17 mouse cellular contexts compared by ENCODE assay signal in genomic region chr4:106789705-106790104, GRCm38 (mm10). TPM values are rescaled to one million over a fixed set of nuclear protein-coding genes. Genes with fewer than 3 reads are reported as not detected.
A peak's percentile ranks its signal among the peaks of the same experiment; 100 is the strongest.
DNase-seq lines count a peak whose midpoint lies in the region; ATAC-seq and TF ChIP-seq lines count a peak whose summit lies in the region.
"Had no signal": no experiment of that assay in that cellular context is flagged by ENCODE, and none has a peak within 500 bp of the region (broad histone marks: within the 10 kb centered on the region; RNA-seq: fewer than 3 reads in every experiment).

No protein-coding gene starts in this region.

- no peaks in the 10 kb centered on the region for H3K9me3 ChIP-seq in forebrain, postnatal 0 days (ENCODE audit: low read length)
- H3K9me3 ChIP-seq in forebrain, embryonic 11.5 days (ENCODE audit: control insufficient read depth, low read length): no peaks in the 10 kb centered on the region
- H3K9me3 ChIP-seq in limb, embryonic 10.5 days (replicated peaks): no peaks in the 10 kb centered on the region

- no peak overlapping the region for H3K9ac ChIP-seq in forebrain, postnatal 0 days
- no peak overlapping the region for H3K9ac ChIP-seq in forebrain, embryonic 11.5 days (ENCODE audit: low read length)

- DNase-seq in forebrain, postnatal 0 days: peak; percentile 47
- DNase-seq in forebrain, embryonic 11.5 days (ENCODE audit: low spot score): no peak
- peak; percentile 52 for DNase-seq in layer of hippocampus, adult 9-11 months
- no peak for DNase-seq in layer of hippocampus, adult 9-10 months (ENCODE audit: low spot score)
- peak; percentile 36 for DNase-seq in Muller cell, postnatal 12 days (ENCODE audit: inconsistent ontology term)
- DNase-seq in limb, embryonic 10.5 days (ENCODE audit: low spot score): no peak
- no peak for DNase-seq in embryo, embryonic 10.5 days (ENCODE audit: low spot score)
- DNase-seq in neural tube, embryonic 10.5 days (ENCODE audit: extremely low spot score, low spot score): no peak
- DNase-seq: adrenal gland, adult 2 months; cerebellum, adult 11 months; heart, postnatal 36 days; kidney, postnatal 10 days; thymus, adult 2 months had no signal

- H3K27ac ChIP-seq in forebrain, postnatal 0 days (ENCODE audit: low read depth, low read length): no peak overlapping the region
- H3K27ac ChIP-seq in forebrain, embryonic 11.5 days (ENCODE audit: low read depth, low read length): no peak overlapping the region
- peak overlapping the region; percentile 19 for H3K27ac ChIP-seq in limb, embryonic 10.5 days

- H3K4me1 ChIP-seq in forebrain, postnatal 0 days (ENCODE audit: insufficient read depth): peaks cover 8% of the 10 kb centered on the region; the same call in 1 of the 2 replicates
- H3K4me1 ChIP-seq in forebrain, embryonic 11.5 days (replicated peaks; ENCODE audit: control insufficient read depth, insufficient read depth, low read length): peaks cover 23% of the 10 kb centered on the region
- peaks cover 64% of the 10 kb centered on the region for H3K4me1 ChIP-seq in limb, embryonic 10.5 days

- no peak for TF ChIP-seq CTCF in forebrain, postnatal 0 days (IDR thresholded peaks at IDR 0.05; ENCODE audit: low read depth)

- no peaks in the 10 kb centered on the region for H3K27me3 ChIP-seq in forebrain, postnatal 0 days (ENCODE audit: insufficient read depth, low read length)
- H3K27me3 ChIP-seq in forebrain, embryonic 11.5 days (ENCODE audit: control insufficient read depth, insufficient read depth, low read length): no peaks in the 10 kb centered on the region
- H3K27me3 ChIP-seq in limb, embryonic 10.5 days (ENCODE audit: low read depth, poor library complexity, severe bottlenecking): no peaks in the 10 kb centered on the region

- H3K4me2 ChIP-seq in forebrain, postnatal 0 days (ENCODE audit: low read depth): no peak overlapping the region
- H3K4me2 ChIP-seq in forebrain, embryonic 11.5 days (ENCODE audit: low read depth, low read length, severe bottlenecking): no peak overlapping the region

- no peaks in the 10 kb centered on the region for H3K36me3 ChIP-seq in forebrain, postnatal 0 days (ENCODE audit: insufficient read depth)
- H3K36me3 ChIP-seq in forebrain, embryonic 11.5 days (ENCODE audit: control insufficient read depth, insufficient read depth, low read length): no peaks in the 10 kb centered on the region
- peaks cover 2% of the 10 kb centered on the region; the same call in 1 of the 2 replicates for H3K36me3 ChIP-seq in limb, embryonic 10.5 days

- ATAC-seq in forebrain, postnatal 0 days: no peak
- ATAC-seq in forebrain, embryonic 11.5 days (replicated peaks; ENCODE audit: low FRiP score): no peak
- ATAC-seq: forebrain, embryonic 16.5 days had no signal

- 42% methylated on average over 9 of the region's 9 CpGs for whole genome bisulfite sequencing in forebrain, postnatal 0 days
- WGBS in forebrain, embryonic 11.5 days: 81% methylated on average over 9 of the region's 9 CpGs
- WGBS in limb, embryonic 10.5 days: 84% methylated on average over 9 of the region's 9 CpGs

- no peak overlapping the region for H3K4me3 ChIP-seq in forebrain, postnatal 0 days (ENCODE audit: low read depth, low read length)
- no peak overlapping the region for H3K4me3 ChIP-seq in forebrain, embryonic 11.5 days (ENCODE audit: low read depth, low read length)
- H3K4me3 ChIP-seq in limb, embryonic 10.5 days: no peak overlapping the region

RNA-seq across cellular contexts. Expression of gene Acot11, which starts 15.1 kb away (rescaled TPM):
- 3.4 and 5.5 TPM in 2 replicates for total RNA-seq in forebrain, postnatal 0 days (2014; rRNA removed)
- 0.75 and 1.2 TPM in 2 replicates for polyA plus RNA-seq in forebrain, postnatal 0 days (2015; fragmentation: Nextera tagmentation; extraction: Ambion mirVana)
- polyA plus RNA-seq in forebrain, embryonic 11.5 days (2014; fragmentation: Nextera tagmentation; extraction: Ambion mirVana): 1.6 and 1.8 TPM in 2 replicates
- 9.0 and 10.7 TPM in 2 replicates for polyA plus RNA-seq in limb, embryonic 10.5 days (2016; fragmentation: Nextera tagmentation; extraction: Ambion mirVana)

RNA-seq across cellular contexts. Expression of gene Fam151a, which starts 56.0 kb away (rescaled TPM):
- not detected in 2 replicates for total RNA-seq in forebrain, postnatal 0 days (2014; rRNA removed)
- not detected in 2 replicates for polyA plus RNA-seq in forebrain, postnatal 0 days (2015; fragmentation: Nextera tagmentation; extraction: Ambion mirVana)
- polyA plus RNA-seq in forebrain, embryonic 11.5 days (2014; fragmentation: Nextera tagmentation; extraction: Ambion mirVana): not detected in 2 replicates
- polyA plus RNA-seq in limb, embryonic 10.5 days (2016; fragmentation: Nextera tagmentation; extraction: Ambion mirVana): 0.09 and 0.13 TPM in 2 replicates
- total RNA-seq: granulocyte monocyte progenitor cell, adult 5-6 weeks; megakaryocyte-erythroid progenitor cell, adult 5-6 weeks had no signal
- polyA plus RNA-seq: adrenal gland, adult 2 months; forebrain, embryonic 16.5 days; neural tube, embryonic 11.5 days had no signal

RNA-seq across cellular contexts. Expression of gene Mroh7, which starts 59.0 kb away (rescaled TPM):
- total RNA-seq in forebrain, postnatal 0 days (2014; rRNA removed): 0.95 and 1.5 TPM in 2 replicates
- polyA plus RNA-seq in forebrain, postnatal 0 days (2015; fragmentation: Nextera tagmentation; extraction: Ambion mirVana): 0.30 and 0.71 TPM in 2 replicates
- 0.11 TPM in 1 of 2 replicates, not detected in the other for polyA plus RNA-seq in forebrain, embryonic 11.5 days (2014; fragmentation: Nextera tagmentation; extraction: Ambion mirVana)
- polyA plus RNA-seq in limb, embryonic 10.5 days (2016; fragmentation: Nextera tagmentation; extraction: Ambion mirVana): 0.04 and 0.05 TPM in 2 replicates
- total RNA-seq: granulocyte monocyte progenitor cell, adult 5-6 weeks; megakaryocyte-erythroid progenitor cell, adult 5-6 weeks had no signal
- polyA plus RNA-seq: neural tube, embryonic 11.5 days had no signal

Comparison
In these comparisons a context has a peak if more than half of its experiments do, and no peak if none do; other contexts are left out.
1. DNase-seq: peak in forebrain, postnatal 0 days (single experiment), layer of hippocampus, adult 9-11 months (single experiment) and Muller cell, postnatal 12 days (single experiment); none in forebrain, embryonic 11.5 days (single experiment), layer of hippocampus, adult 9-10 months (single experiment), limb, embryonic 10.5 days (single experiment), embryo, embryonic 10.5 days (single experiment) and neural tube, embryonic 10.5 days (single experiment).